Mouse (Mus musculus) thymus, postnatal 25 days (tissue): ENCODE data around the gene Naga.
"Not testable (repeated sequence)": the region's sequence is repeated elsewhere in the genome, so short reads cannot be mapped to it uniquely, and the experiment has no call there.

ENCODE experiments used
- DNase-seq: peaks from one replicate; pipeline ENCODE4 v3.0.0; 2022

Gene Naga

DNA sequence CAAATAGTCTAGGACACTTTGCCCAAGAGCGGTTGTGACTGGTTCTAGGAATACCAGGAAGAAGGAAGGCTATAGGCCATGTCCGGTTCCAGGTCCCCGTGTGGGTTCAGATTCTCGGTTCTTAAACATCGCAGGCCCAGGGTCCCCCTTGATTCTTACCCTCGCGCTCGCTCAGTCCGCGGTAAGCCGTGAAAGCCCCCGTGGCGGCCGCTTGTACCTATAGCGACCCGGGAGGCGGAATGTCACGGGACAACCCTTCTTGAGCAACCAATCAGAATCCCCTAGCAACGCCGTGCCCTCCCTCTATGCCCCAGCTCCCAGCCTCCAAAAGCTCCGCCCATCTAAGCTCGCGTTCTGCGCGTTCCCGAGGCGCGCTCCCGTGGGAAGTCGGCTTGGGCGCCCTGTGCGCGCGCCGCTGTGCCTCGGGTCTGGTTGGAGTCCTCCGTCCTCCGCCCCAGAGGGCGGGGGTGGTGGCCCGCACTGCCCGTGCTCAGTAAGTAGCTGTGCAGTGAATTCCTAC is at the start of gene Naga, which contains the start of the genes Pheta2 and Smdt1:
Gene Naga, minus strand, starts transcription at position 333 of the 520 bp plus-strand sequence.
Gene Pheta2, plus strand, starts transcription at position 350 of the 520 bp plus-strand sequence.
Gene Smdt1, plus strand, starts transcription at position 367 of the 520 bp plus-strand sequence.
- DNase-seq, result peak; percentile 97

GRCm38 (mm10) chr15:82385729-82386128 is 47.0 kb upstream of the Naga start:
- DNase-seq, result no peak

DNA sequence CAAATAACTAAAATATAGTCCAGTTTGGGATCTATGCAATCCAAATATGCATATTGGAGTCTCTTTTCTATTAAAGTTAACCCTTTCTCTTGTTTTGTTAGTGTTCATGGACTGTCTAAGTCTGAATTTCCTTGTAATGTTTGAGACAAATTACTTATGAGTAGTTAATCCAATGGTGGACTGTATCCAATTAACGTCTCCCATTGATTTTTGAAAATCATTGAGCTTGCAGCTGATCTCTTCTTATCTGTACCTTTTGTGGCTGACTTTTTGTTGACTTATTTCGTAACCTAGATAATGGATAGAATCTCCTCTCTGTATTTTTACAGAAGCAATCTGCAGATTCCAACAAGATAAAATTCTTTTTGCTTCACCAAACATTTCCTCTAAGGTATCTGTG is 43.7 kb upstream of the Naga start:
- DNase-seq, result no peak

DNA sequence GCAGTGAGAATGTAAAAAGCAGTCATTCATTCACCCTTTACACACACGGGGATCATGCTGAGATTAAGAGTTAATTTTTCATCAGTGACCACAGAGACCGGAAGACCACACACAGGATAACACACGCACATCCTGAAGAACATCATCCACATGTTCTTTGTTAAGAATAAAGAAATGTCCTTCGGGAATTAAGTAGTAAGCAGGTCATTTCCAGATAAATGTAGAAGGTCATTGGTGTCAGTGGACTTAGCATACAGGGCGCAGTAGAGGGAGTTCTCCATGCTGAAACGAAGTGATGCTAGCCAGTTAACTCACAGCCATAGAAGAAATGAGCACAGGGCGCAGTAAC is 42.0 kb upstream of the Naga start:
- no peak for DNase-seq

GRCm38 (mm10) chr15:82379871-82380713 is 41.4 kb upstream of the Naga start, which contains the start of gene Cyp2d22:
Gene Cyp2d22, minus strand, starts transcription at chr15:82380260.
- DNase-seq, result peak; percentile 39

- no peak for DNase-seq
Measured at GRCm38 (mm10) chr15:82379511-82379870, 40.8 kb upstream of the Naga start.

GRCm38 (mm10) chr15:82378261-82379180 is 39.8 kb upstream of the Naga start:
- no peak for DNase-seq

DNA sequence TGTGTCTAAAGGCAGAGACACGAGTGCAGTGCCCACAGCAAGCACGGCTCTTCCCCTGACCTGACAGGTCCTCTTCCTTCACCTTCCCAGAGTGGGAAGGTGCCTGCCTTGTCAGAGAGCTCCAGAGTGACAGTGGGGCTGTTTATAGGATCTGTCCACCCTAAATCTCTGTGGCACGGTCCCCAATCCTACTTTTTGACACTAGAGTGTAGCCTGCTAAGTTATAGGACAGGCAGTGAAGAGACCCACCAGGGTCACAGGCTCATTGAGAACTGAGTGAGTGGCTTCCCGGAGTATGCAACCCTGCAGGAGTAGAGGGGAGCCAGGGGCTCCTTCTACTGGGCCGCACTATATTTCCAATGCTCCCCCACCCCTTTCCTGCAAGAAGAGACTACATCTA is 39.0 kb upstream of the Naga start:
- no peak for DNase-seq

GRCm38 (mm10) chr15:82376393-82377138 is 37.8 kb upstream of the Naga start:
- DNase-seq, result no peak

- DNase-seq, result no peak
Measured at GRCm38 (mm10) chr15:82375855-82376254, 37.1 kb upstream of the Naga start.

DNA sequence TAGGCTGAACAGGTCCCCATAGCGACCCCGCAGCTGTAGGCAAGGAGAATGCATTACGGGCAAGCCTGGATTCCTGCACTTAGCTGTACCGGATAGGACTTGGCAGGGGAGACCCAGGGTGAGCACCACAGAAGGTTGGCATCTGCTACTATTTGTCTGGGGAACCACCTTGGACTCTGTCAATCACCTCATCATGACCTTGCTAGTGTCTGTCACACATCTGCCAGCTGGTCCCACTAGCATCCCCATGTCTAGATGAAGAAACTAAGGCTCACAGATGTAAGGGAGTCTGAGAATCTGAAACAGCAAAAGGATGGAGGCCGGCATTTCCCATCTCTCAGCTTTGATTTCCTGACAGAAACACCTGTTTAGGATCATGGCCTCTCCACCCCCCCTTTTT is 35.7 kb upstream of the Naga start:
- no peak for DNase-seq

DNA sequence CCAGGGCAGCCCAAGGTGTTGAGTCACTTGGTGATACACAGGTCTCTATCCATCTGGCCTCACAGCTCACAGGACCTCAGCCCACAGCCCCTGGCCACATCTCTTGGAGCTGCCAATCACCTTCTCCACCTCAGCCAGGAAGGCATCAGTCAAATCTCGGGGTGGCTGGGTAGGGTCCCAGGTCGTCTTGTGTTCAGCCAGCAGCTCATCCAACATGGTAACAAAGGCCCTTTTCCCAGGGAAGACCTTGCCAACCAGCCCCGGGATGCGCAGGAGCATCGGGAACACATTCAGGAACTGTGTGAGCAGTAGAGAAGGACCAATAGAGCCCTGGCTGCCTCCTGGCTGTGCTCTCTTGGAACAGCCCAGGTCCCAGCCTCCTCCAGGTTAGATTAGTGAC is 34.3 kb upstream of the Naga start:
- DNase-seq, result no peak

DNA sequence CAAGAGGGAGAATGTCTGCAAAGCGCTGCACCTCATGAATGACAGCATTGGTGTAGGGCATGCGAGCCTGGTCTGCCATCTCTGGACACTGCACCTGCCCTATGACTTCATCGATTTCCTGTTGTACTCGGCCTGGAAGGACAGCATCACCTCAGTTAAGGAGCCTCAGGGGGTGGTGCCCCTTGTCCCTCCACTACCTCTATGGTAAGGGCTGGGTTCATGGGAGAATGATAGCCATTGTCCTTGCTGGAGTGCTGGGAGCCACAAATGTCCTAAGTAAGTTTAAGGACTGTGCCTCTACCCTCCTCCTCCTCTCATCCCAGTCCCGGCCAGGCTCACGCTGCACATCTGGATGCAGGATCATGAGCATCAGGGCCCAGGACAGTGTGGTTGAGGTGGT is 33.7 kb upstream of the Naga start:
- DNase-seq, result no peak

- no peak for DNase-seq
Measured at GRCm38 (mm10) chr15:82368851-82369250, 30.1 kb upstream of the Naga start.

- DNase-seq, result no peak
Measured at GRCm38 (mm10) chr15:82368146-82368545, 29.4 kb upstream of the Naga start.

DNA sequence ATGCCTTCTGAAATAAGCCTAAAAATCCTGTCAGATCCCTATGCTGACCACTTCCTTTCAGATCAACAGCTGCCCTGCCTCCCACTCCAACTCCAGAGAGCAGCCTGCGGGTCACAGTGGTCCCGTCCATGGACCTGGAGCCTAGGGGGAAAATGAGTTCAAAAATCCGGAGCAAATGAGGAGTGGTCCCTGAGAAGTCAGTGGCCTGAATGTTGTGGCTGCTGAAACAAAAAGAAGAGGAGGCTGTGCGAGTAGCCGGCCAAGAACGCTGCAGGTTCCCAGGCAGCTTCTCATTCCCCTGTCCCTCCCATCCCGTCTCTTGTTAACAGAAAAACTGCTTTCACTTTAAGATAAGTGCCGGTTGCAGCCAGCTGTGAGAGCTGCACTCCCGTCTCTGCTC is 25.8 kb upstream of the Naga start:
- not testable (repeated sequence) for DNase-seq

DNA sequence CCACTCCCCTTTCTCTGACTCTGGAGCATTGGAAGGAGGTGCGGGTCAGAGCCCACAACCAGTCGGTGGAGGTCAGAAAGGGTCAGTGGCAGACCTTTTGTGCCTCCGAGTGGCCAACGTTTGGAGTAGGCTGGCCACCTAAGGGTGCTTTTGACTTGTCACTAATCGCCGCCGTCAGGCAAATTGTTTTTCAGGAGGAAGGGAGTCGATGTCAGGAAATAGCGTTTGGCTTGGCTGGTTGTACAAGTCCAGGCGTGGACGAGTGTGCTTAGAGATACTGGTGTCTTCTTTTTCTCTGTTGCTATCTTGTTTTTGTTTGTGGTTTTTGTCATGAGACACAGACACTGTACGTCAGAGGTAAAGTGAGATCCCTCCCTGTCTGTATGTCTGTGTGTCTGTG is 25.1 kb upstream of the Naga start:
- DNase-seq, result not testable (repeated sequence)

DNA sequence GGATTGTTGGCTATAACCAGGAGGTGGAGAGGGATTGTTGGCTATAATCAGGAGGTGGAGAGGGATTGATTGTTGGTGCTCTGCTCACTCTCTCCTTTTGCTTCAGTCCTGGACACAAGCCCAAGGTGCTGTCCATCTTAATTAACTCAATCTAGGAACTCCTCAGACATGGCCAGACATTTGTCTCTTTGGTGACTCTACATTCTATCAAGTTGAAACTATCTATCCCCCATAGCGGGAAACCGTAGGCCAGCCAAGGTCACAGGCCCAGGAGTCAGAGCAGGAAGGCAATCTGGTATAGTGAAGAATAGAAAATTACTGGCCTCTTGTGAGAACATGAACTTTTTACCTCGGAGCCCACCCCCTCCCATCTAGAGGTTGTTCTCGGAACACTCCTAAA is 23.5 kb upstream of the Naga start:
- DNase-seq, result no peak

DNA sequence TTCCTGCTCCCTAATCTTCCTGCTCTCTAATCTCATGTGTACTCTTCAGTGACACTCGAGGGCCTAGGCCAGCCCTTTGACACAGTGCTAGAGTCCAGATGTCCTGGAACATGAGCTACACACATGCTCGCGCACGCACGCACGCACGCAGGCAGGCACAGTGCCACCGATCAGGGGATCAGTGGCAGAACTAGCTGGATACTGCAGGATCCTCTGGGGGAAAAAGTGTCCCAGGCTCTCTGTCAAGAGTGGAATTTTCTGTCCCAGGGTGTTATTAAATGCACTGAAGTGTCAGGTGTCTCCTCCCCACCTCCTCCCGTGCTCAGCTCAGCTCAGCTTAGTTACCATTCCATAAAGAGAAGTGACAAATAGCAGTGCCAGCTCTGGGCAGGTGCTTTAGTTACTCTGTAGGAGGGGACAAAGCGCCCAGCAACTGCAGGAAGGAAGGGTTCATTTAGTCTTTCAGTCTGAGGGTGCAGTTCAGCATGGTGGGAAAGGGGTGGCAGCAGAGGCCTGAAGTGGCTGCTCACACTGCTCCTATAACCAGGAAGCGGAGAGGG is 22.8 kb upstream of the Naga start:
- peak; percentile 37 for DNase-seq

GRCm38 (mm10) chr15:82358431-82359260 is 19.9 kb upstream of the Naga start:
- DNase-seq, result no peak
